13 mouse cellular contexts compared by ENCODE assay signal in genomic region chr11:3487952-3488570, GRCm38 (mm10). TPM values are rescaled to one million over a fixed set of nuclear protein-coding genes. Genes with fewer than 3 reads are reported as not detected.
A peak's percentile ranks its signal among the peaks of the same experiment; 100 is the strongest.
DNase-seq lines count a peak whose midpoint lies in the region; ATAC-seq and TF ChIP-seq lines count a peak whose summit lies in the region.
"Had no signal": no experiment of that assay in that cellular context is flagged by ENCODE, and none has a peak within 500 bp of the region (broad histone marks: within the 10 kb centered on the region; RNA-seq: fewer than 3 reads in every experiment).

TSS of gene Pla2g3 (plus strand) at chr11:3488284.

- 20% methylated on average over 11 of the region's 11 CpGs for WGBS in hindbrain, embryonic 10.5 days
- WGBS in hindbrain, embryonic 12.5 days, result 28% methylated on average over 11 of the region's 11 CpGs
- 15% methylated on average over 11 of the region's 11 CpGs for WGBS in lung, embryonic 16.5 days

- H3K36me3 ChIP-seq in hindbrain, embryonic 10.5 days, result no peaks in the 10 kb centered on the region
- H3K36me3 ChIP-seq in hindbrain, embryonic 12.5 days, result no peaks in the 10 kb centered on the region
- H3K36me3 ChIP-seq in lung, embryonic 16.5 days (ENCODE audit: control insufficient read depth, insufficient read depth, low read length), result no peaks in the 10 kb centered on the region
- no peaks in the 10 kb centered on the region for H3K36me3 ChIP-seq in myocyte (ENCODE audit: control insufficient read depth, insufficient read depth)
- H3K36me3 ChIP-seq: heart, embryonic 12.5 days had no signal

- peak within 1 kb of the TSS; percentile 14 for H3K27ac ChIP-seq in hindbrain, embryonic 10.5 days
- no peak within 1 kb of the TSS for H3K27ac ChIP-seq in hindbrain, embryonic 12.5 days
- H3K27ac ChIP-seq in lung, embryonic 16.5 days (ENCODE audit: low read length), result no peak within 1 kb of the TSS
- H3K27ac ChIP-seq: macrophage had no signal

- H3ac ChIP-seq in myocyte (ENCODE audit: control insufficient read depth, insufficient read length), result no peak within 1 kb of the TSS

- no peaks in the 10 kb centered on the region for H3K79me2 ChIP-seq in myocyte (ENCODE audit: control insufficient read depth, insufficient read depth)

- no peak for TF ChIP-seq POLR2A in myocyte (IDR thresholded peaks at IDR 0.05; ENCODE audit: insufficient read length, low read depth)

- peaks cover 19% of the 10 kb centered on the region for H3K4me1 ChIP-seq in hindbrain, embryonic 10.5 days (replicated peaks)
- peaks cover 8% of the 10 kb centered on the region; the same call in 1 of the 2 replicates for H3K4me1 ChIP-seq in hindbrain, embryonic 12.5 days
- no peaks in the 10 kb centered on the region for H3K4me1 ChIP-seq in lung, embryonic 16.5 days (replicated peaks; ENCODE audit: control insufficient read depth, insufficient read depth, low read length)

- peak; percentile 30 for DNase-seq in hindbrain, embryonic 10.5 days (ENCODE audit: low spot score)
- no peak for DNase-seq in lung, postnatal 4 days
- peak; percentile 49 for DNase-seq in embryo, embryonic 11 days
- DNase-seq in testis, postnatal 10 days (ENCODE audit: low spot score), result no peak
- DNase-seq in left cerebral cortex, adult 8-10 months (ENCODE audit: low spot score in 2 of 2), result no peak
- DNase-seq: kidney, adult 11 months had no signal

- H3K4me2 ChIP-seq in hindbrain, embryonic 12.5 days (replicated peaks), result no peak within 1 kb of the TSS
- no peak within 1 kb of the TSS for H3K4me2 ChIP-seq in lung, embryonic 16.5 days (ENCODE audit: low read depth, low read length)
- peak within 1 kb of the TSS; percentile 8 for H3K4me2 ChIP-seq in myocyte (ENCODE audit: low read depth)
- H3K4me2 ChIP-seq: heart, embryonic 12.5 days had no signal

- peak within 1 kb of the TSS; percentile 9; the same call in 1 of the 2 replicates for H3K4me3 ChIP-seq in hindbrain, embryonic 10.5 days
- no peak within 1 kb of the TSS for H3K4me3 ChIP-seq in hindbrain, embryonic 12.5 days
- no peak within 1 kb of the TSS for H3K4me3 ChIP-seq in lung, embryonic 16.5 days (ENCODE audit: low read length)
- H3K4me3 ChIP-seq in myocyte, result no peak within 1 kb of the TSS
- H3K4me3 ChIP-seq: heart, embryonic 12.5 days had no signal

- H3K27me3 ChIP-seq in hindbrain, embryonic 10.5 days (ENCODE audit: insufficient read depth, poor library complexity, severe bottlenecking), result no peaks in the 10 kb centered on the region
- H3K27me3 ChIP-seq in hindbrain, embryonic 12.5 days, result no peaks in the 10 kb centered on the region
- no peaks in the 10 kb centered on the region for H3K27me3 ChIP-seq in lung, embryonic 16.5 days (ENCODE audit: control insufficient read depth, insufficient read depth, low read depth, low read length)
- H3K27me3 ChIP-seq in myocyte (ENCODE audit: control insufficient read depth, insufficient read depth, insufficient read length), result no peaks in the 10 kb centered on the region
- H3K27me3 ChIP-seq: heart, embryonic 12.5 days had no signal

- no peaks in the 10 kb centered on the region for H3K9me3 ChIP-seq in hindbrain, embryonic 10.5 days
- no peaks in the 10 kb centered on the region for H3K9me3 ChIP-seq in hindbrain, embryonic 12.5 days (replicated peaks)
- no peaks in the 10 kb centered on the region for H3K9me3 ChIP-seq in lung, embryonic 16.5 days (ENCODE audit: control insufficient read depth, low read length)
- H3K9me3 ChIP-seq: heart, embryonic 12.5 days had no signal

- ATAC-seq in hindbrain, embryonic 12.5 days (ENCODE audit: low FRiP score), result no peak
- ATAC-seq in lung, embryonic 16.5 days (ENCODE audit: low read depth), result peak; percentile 39; the same call in 1 of the 2 replicates
- ATAC-seq: CD4-positive, CD25-positive, alpha-beta regulatory T cell, adult 4 months had no signal

- H3K9ac ChIP-seq in hindbrain, embryonic 12.5 days, result no peak within 1 kb of the TSS
- H3K9ac ChIP-seq in lung, embryonic 16.5 days (ENCODE audit: low read length), result no peak within 1 kb of the TSS
- H3K9ac ChIP-seq: heart, embryonic 12.5 days had no signal

TF ChIP-seq in myocyte, 11 proteins besides CTCF, POLR2A, EP300 and RAD21:
- TF ChIP-seq MYOD1 (IDR thresholded peaks at IDR 0.05; ENCODE audit: control insufficient read depth in 1 of 3, insufficient read length in 2 of 3, low read depth in 2 of 3) (peak in 1 of 3 experiments; percentile 7), REST (IDR thresholded peaks at IDR 0.05; ENCODE audit: insufficient read depth, insufficient read length) (peak; percentile 59), USF1 (IDR thresholded peaks at IDR 0.05; ENCODE audit: low read depth) (no peak)

RNA-seq across cellular contexts. Expression of gene Pla2g3, which starts in this region (rescaled TPM):
- 0.99 and 1.5 TPM in 2 replicates for polyA plus RNA-seq in hindbrain, embryonic 10.5 days (2016; fragmentation: Nextera tagmentation; extraction: Ambion mirVana)
- polyA plus RNA-seq in hindbrain, embryonic 12.5 days (2016; fragmentation: Nextera tagmentation; extraction: Ambion mirVana), result 0.81 and 1.2 TPM in 2 replicates
- 0.38 and 0.52 TPM in 2 replicates for polyA plus RNA-seq in lung, embryonic 16.5 days (2015; fragmentation: Nextera tagmentation; extraction: Ambion mirVana)
- 0.62 TPM for polyA plus RNA-seq in myocyte (2012; fragmentation: generic; extraction: Trizol)
- 1 to 10 TPM; 2.3 to 3.5 (median 2.7) TPM for total RNA-seq in left cerebral cortex, adult 8-10 months (2022)
- total RNA-seq: common myeloid progenitor, adult 5-6 weeks had no signal
- polyA plus RNA-seq: macrophage had no signal

Comparison
In these comparisons a context has a peak if more than half of its experiments do, and no peak if none do; other contexts are left out.
1. Peak in ATAC-seq in lung, embryonic 16.5 days; RNA of the gene not detected or under 1 TPM.
2. DNase-seq: peak in hindbrain, embryonic 10.5 days (single experiment) and embryo, embryonic 11 days (single experiment); none in lung, postnatal 4 days (0 of 2), testis, postnatal 10 days (single experiment) and left cerebral cortex, adult 8-10 months (0 of 2).